Mouse (Mus musculus): ENCODE data around the gene Cplx3. TPM values are rescaled to one million over a fixed set of nuclear protein-coding genes. Genes with fewer than 3 reads are reported as not detected.
A peak's percentile ranks its signal among the peaks of the same experiment; 100 is the strongest.

The Cplx3 gene
- total and polyA plus RNA-seq, 3 experiments, result not detected

GRCm38 (mm10) chr9:57647286-57648108 is 41.4 kb upstream of the Cplx3 start (continued):
- TF ChIP-seq NRF1 (IDR thresholded peaks at IDR 0.05; ENCODE audit: insufficient read depth, low read depth, low read length, poor library complexity, severe bottlenecking) (no peak), ZKSCAN1 (IDR thresholded peaks at IDR 0.05; ENCODE audit: low read depth, low read length) (no peak), TAL1 (IDR thresholded peaks at IDR 0.05; ENCODE audit: low read length) (no peak), SIN3A (IDR thresholded peaks at IDR 0.05; ENCODE audit: low read length) (peak; percentile 79), USF2 (IDR thresholded peaks at IDR 0.05; ENCODE audit: borderline replicate concordance in 1 of 2, insufficient read depth in 1 of 2, low read depth in 1 of 2, low read length in 2 of 2) (no peak), E2F4 (IDR thresholded peaks at IDR 0.05; ENCODE audit: borderline replicate concordance, low read depth, low read length) (no peak), POLR2AphosphoS2 (IDR thresholded peaks at IDR 0.05; ENCODE audit: low read length) (no peak), JUND (IDR thresholded peaks at IDR 0.05; ENCODE audit: low read depth, low read length) (0 out of 2 replicates have a peak, but pooled peaks have one; percentile 90), CHD1 (IDR thresholded peaks at IDR 0.05; ENCODE audit: low read depth, low read length) (no peak), GABPA (IDR thresholded peaks at IDR 0.05; ENCODE audit: low read depth, low read length) (no peak), POLR2A (IDR thresholded peaks at IDR 0.05; ENCODE audit: control insufficient read depth in 1 of 2, insufficient read depth in 1 of 2, low read depth in 1 of 2, low read length in 2 of 2, poor library complexity in 1 of 2) (no peak), RCOR1 (IDR thresholded peaks at IDR 0.05; ENCODE audit: low read depth, low read length) (peak; percentile 67), ZC3H11A (IDR thresholded peaks at IDR 0.05; ENCODE audit: low read depth, low read length) (no peak), MAFK (IDR thresholded peaks at IDR 0.05; ENCODE audit: borderline replicate concordance, low read depth, low read length) (peak; percentile 44; the same call in 1 of the 2 replicates)

GRCm38 (mm10) chr9:57646551-57647103 is 40.5 kb upstream of the Cplx3 start:
- H3K4me3 ChIP-seq (ENCODE audit: control insufficient read depth in 1 of 2, insufficient read depth in 1 of 2, low read depth in 2 of 2, low read length in 2 of 2), result peak overlapping the region; percentile 30 to 33
- no peaks in the 10 kb centered on the region for H3K9me3 ChIP-seq (replicated peaks; ENCODE audit: insufficient read depth, low read length)
- peak overlapping the region; percentile 99 for H3K27ac ChIP-seq (ENCODE audit: control insufficient read depth, low read depth, low read length)
- H3K79me2 ChIP-seq (ENCODE audit: control insufficient read depth, insufficient read depth, low read length, poor library complexity), result peaks cover 40% of the 10 kb centered on the region
- peaks cover 19 to 57% of the 10 kb centered on the region in 2 experiments for H3K4me1 ChIP-seq (ENCODE audit: control insufficient read depth in 1 of 2, insufficient read depth in 2 of 2, low read length in 2 of 2)
- H3K9ac ChIP-seq (ENCODE audit: control insufficient read depth, low read depth, low read length, poor library complexity, severe bottlenecking), result peak overlapping the region; percentile 98
- peaks cover 0 to 38% of the 10 kb centered on the region in 2 experiments; a peak in 3 of 4 replicates for H3K36me3 ChIP-seq (ENCODE audit: control insufficient read depth in 1 of 2, insufficient read depth in 2 of 2, low read length in 2 of 2)
- peak; percentile 93 for DNase-seq (ENCODE audit: low read depth, low spot score)
- no peaks in the 10 kb centered on the region for H3K27me3 ChIP-seq (ENCODE audit: control insufficient read depth in 1 of 2, insufficient read depth in 2 of 2, low read length in 2 of 2)
- no peak for TF ChIP-seq MAFK (IDR thresholded peaks at IDR 0.05; ENCODE audit: borderline replicate concordance, low read depth, low read length)
- no peak for TF ChIP-seq MEF2A (IDR thresholded peaks at IDR 0.05; ENCODE audit: extremely low read depth, insufficient replicate concordance, low read depth, low read length, poor library complexity, severe bottlenecking)
- no peak for TF ChIP-seq JUND (IDR thresholded peaks at IDR 0.05; ENCODE audit: low read depth, low read length)
- no peak for TF ChIP-seq MYB (IDR thresholded peaks at IDR 0.05; ENCODE audit: low read depth, low read length)
- peak in 1 of 2 experiments; percentile 61; a peak in 1 of 4 replicates for TF ChIP-seq POLR2A (IDR thresholded peaks at IDR 0.05; ENCODE audit: control insufficient read depth in 1 of 2, insufficient read depth in 1 of 2, low read depth in 1 of 2, low read length in 2 of 2, poor library complexity in 1 of 2)
- TF ChIP-seq EP300 (IDR thresholded peaks at IDR 0.05; ENCODE audit: low read depth in 1 of 2, low read length in 2 of 2), result peak in 1 of 2 experiments; percentile 70
- TF ChIP-seq RCOR1 (IDR thresholded peaks at IDR 0.05; ENCODE audit: low read depth, low read length), result peak; percentile 68; the same call in 1 of the 2 replicates
- peak; percentile 97 for TF ChIP-seq MYC (IDR thresholded peaks at IDR 0.05; ENCODE audit: low read depth, low read length)
- TF ChIP-seq HCFC1 (IDR thresholded peaks at IDR 0.05; ENCODE audit: low read depth, low read length), result peak; percentile 69; the same call in 1 of the 2 replicates
- 0 out of 2 replicates have a peak, but pooled peaks have one; percentile 15 for TF ChIP-seq NRF1 (IDR thresholded peaks at IDR 0.05; ENCODE audit: insufficient read depth, low read depth, low read length, poor library complexity, severe bottlenecking)
- TF ChIP-seq POLR2AphosphoS2 (IDR thresholded peaks at IDR 0.05; ENCODE audit: low read length), result peak; percentile 47; the same call in 1 of the 2 replicates
- TF ChIP-seq MXI1 (IDR thresholded peaks at IDR 0.05; ENCODE audit: low read depth, low read length), result peak; percentile 90
- no peak for TF ChIP-seq CHD2 (IDR thresholded peaks at IDR 0.05; ENCODE audit: low read length)
- TF ChIP-seq ETS1 (IDR thresholded peaks at IDR 0.05; ENCODE audit: low read depth, low read length), result peak; percentile 93
- TF ChIP-seq MAZ (IDR thresholded peaks at IDR 0.05; ENCODE audit: low read depth, low read length), result 0 out of 2 replicates have a peak, but pooled peaks have one; percentile 25
- TF ChIP-seq TBP (IDR thresholded peaks at IDR 0.05; ENCODE audit: low read depth, low read length), result peak; percentile 83
- TF ChIP-seq TCF12 (IDR thresholded peaks at IDR 0.05; ENCODE audit: low read depth, low read length), result peak; percentile 62
- TF ChIP-seq SIN3A (IDR thresholded peaks at IDR 0.05; ENCODE audit: low read length), result peak; percentile 88
- peak; percentile 59 for TF ChIP-seq NELFE (IDR thresholded peaks at IDR 0.05; ENCODE audit: low read depth, low read length)
- TF ChIP-seq BHLHE40 (IDR thresholded peaks at IDR 0.05; ENCODE audit: borderline replicate concordance, low read depth, low read length), result peak; percentile 70; the same call in 1 of the 2 replicates
- peak; percentile 52; the same call in 1 of the 2 replicates for TF ChIP-seq ZNF384 (IDR thresholded peaks at IDR 0.05; ENCODE audit: low read depth, low read length)
- TF ChIP-seq CTCF (IDR thresholded peaks at IDR 0.05 in 2 of 3, conservative IDR thresholded peaks at IDR 0.05 in 1 of 3; ENCODE audit: control insufficient read depth in 1 of 3, insufficient read depth in 1 of 3, low read depth in 2 of 3, low read length in 3 of 3, poor library complexity in 1 of 3, severe bottlenecking in 1 of 3), result no peak
- TF ChIP-seq MAX (IDR thresholded peaks at IDR 0.05; ENCODE audit: low read length), result peak; percentile 98
